Mouse (Mus musculus) gastrocnemius, adult 18-20 months (tissue): ENCODE measurements at regions not wholly inside any gene's neighbourhood (a gene's known extent, or its start where the extent isn't known, plus 50 kb on each side); places are given as distances from the start of the nearest gene placed in this dataset.
"Not testable (repeated sequence)": the region's sequence is repeated elsewhere in the genome, so short reads cannot be mapped to it uniquely, and the experiment has no call there.

ENCODE experiments used
- DNase-seq: peaks from one replicate; pipeline ENCODE4 v3.0.0; 2021; ENCODE audit warnings: low spot score

DNA sequence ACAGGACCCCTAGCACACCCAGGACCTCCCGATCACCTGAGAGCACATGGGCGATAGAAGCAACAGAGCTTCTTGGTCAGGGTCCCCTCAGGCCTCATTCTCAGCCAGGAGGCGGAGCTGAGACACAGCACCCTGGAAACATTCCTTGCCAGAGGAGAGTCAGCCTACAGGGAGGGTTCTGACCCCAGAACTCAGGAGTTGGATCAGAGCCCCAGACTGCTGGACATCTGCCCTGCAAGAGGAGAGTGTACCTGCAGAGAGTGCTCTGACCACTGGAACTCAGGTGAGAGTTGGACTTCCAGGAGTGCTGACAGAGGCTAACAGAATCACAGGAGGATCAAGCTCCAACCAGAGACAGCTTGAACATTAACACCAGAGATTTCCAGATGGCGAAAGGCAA lies 76.1 kb downstream of the Gpr85 start:
- DNase-seq: not testable (repeated sequence)

DNA sequence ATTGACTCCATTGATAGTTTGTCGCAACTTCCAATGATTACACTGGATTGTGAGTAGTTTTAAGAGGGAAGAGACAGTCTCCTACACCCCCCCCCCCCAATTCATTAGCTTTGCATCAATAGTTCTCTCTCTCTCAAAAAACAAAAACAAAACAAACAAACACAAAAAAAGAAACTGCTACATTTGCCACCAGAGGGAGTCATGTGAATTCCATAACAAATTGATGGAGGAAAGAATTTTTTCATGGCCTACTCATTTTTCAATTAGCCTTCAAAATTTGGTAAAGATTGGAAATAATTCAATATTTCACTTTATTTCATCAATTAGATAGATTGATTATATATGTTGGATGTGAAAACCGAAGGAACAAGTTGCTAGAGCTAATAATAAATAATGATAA lies 80.3 kb downstream of the Gpr85 start:
- no peak for DNase-seq

DNA sequence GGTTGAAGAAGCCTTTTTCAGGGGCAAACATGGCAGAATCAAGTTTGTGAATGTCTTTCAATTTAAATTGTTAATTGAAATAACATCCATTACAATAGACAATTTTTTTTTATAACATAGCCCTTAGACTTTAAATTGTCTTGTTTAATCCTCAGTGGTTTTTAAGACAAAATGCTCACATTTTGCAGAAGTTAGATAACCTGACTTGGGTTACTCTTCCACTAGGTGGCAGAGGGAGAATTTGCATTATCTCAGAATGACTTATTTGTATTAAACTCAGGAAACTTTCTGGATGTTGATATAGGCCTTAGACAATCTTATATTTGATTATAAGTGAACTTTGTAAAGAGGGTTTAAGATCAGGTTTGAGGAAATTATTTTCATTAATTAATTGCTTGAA lies 80.8 kb downstream of the Gpr85 start:
- no peak for DNase-seq

DNA sequence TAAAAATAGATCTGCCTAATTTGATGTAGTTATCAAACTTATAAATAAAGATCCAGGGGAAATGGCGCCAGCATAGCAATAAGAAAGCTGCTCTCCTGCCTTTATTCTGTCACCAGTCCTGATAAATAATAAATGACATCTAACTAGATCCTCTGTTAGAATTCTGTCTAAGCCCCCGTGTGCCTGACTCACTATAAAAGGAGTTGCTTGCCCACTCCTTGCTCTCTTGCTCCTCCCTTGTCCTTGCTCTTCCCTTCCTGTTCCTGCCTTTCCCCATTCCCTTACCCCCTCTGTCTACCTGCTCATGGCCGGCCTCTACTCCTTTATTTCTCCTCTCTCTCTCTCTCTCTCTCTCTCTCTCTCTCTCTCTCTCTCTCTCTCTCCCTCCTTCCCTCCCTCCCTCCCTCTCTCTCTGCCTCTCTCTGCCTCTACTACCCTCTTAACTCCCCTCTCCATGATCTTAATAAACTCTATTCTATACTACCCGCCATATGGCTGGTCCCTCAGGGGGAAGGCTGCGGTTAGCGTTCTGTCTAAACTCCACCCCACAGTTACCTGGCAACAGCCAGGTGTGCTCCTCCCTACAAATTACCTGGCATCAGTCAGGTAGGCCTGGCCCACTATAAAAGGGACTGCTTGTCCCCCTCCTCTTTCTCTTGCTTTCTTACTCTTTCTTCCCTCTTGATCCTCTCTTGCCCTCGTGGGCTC lies 71.3 kb upstream of the Bmt2 start:
- no peak for DNase-seq

DNA sequence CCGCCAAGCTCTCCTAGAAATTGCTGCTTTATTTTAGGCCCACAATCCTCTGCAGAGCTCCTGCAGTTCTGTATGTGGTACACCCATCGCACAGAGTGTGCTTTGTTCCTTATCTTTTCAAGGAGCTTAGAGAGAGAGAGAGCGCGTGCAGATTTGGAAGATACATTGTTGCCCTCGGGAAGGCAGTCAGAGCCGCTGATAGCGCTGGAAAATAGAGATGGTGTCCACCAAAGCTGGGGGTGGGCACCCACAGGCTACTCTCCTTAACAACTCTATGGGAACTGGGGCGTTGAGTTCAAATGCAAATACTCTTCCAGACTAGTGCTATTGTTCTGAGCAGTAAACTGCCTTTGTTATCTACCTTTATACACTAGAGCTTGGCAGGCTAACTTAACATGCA lies 70.2 kb upstream of the Bmt2 start:
- no peak for DNase-seq

DNA sequence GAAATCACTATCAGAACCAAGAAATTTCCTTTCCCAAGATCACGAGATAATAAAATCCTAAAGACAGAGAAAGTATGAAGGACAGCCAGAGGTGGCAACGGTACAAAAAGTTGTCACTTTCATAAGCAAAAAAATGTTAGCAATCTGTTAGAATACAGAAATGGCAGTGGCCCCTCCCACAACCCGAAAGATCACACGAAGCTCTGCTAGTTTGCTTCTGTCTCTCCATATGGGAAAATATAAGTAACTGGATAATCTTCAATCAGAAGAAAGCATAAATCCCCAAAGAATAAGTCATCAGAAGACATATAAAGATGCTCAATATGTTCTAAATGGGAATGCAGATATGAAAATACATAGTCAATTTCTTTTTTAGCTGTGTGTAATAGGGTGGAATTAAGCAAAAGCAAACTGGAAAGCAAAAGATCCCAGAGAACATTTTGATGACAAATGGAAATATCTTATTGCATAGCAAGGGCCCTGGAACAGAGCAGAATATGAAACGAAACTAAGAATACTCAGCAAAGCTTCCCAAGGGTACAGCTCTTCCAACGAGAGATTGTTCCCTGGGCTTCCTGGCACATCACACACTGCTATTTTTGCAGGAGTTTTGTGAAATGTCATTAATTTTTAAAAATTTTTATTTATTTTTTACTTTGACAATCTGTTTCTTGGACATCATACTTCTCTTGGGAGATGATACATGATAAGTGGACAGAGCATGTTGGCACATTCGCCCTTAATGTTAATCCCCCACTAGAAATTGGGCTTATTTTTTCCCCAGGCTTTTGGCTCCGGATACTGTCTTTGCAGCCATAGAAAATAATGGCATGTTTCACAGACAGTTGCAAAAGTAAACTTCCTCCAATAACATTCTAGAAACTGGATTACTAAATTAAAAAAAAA lies 69.1 kb upstream of the Bmt2 start:
- DNase-seq: peak; percentile 5
